Mouse (Mus musculus): ENCODE measurements around the gene Ttc17. TPM values are rescaled to one million over a fixed set of nuclear protein-coding genes. Genes with fewer than 3 reads are reported as not detected.
"Not testable (repeated sequence)": the region's sequence is repeated elsewhere in the genome, so short reads cannot be mapped to it uniquely, and the experiment has no call there.

The Ttc17 gene
- polyA plus RNA-seq, 1 experiment from 2014 or later, result 26.5 TPM

DNA sequence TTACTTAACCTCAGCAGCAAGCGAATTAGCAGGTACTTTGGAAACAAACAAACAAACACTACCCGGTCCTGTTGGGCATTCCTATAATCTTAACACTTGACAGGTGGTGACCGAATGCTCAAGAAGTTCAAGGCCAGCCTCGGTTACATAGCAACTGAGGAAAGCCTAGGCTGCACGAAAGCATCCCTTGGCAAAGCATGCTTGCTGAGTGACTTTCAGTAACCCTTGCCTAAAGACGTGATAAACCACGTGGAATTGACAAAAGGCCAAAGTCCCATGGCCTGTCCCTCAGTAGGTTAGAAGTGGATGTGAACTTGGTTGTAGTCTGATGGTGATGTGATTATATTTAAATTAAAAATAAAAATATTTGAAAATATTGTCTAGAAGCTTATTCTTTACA, 4.4 kb downstream of the Ttc17 start:
- H3K4me1 ChIP-seq, result peaks cover 24% of the 10 kb centered on the region
- no peak for ATAC-seq (replicated peaks)
- no peak overlapping the region for H3K9ac ChIP-seq
- WGBS, result 90% methylated on average over 7 of the region's 7 CpGs
- no peaks in the 10 kb centered on the region for H3K36me3 ChIP-seq (replicated peaks)
- H3K4me3 ChIP-seq, result no peak overlapping the region
- H3K27me3 ChIP-seq (replicated peaks), result no peaks in the 10 kb centered on the region
- no peaks in the 10 kb centered on the region for H3K9me3 ChIP-seq
- no peak overlapping the region for H3K4me2 ChIP-seq
- H3K27ac ChIP-seq, result no peak overlapping the region

DNA sequence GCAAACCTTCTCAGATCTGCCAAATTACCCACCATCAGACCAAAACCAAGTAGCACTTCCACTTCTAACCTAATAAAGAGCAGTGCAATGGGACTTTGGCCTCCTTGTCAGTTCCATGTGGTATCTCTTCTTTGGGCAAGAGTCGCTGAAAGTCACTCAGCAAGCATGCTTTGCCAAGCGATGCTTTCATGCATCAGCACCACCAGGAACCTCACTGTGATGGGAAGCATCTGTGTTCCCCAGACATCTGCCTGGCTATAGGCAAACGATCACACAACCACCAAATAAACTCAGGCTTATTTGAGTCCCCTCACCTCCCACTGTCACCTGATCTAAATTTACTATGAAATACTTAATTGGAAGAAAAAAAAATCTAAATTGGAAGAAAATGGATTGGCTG, 5.5 kb downstream of the Ttc17 start:
- H3K9ac ChIP-seq, result no peak overlapping the region
- no peak for ATAC-seq (replicated peaks)
- no peaks in the 10 kb centered on the region for H3K36me3 ChIP-seq (replicated peaks)
- H3K4me1 ChIP-seq, result peaks cover 23% of the 10 kb centered on the region
- no peaks in the 10 kb centered on the region for H3K9me3 ChIP-seq
- WGBS, result 98% methylated on average over 3 of the region's 3 CpGs
- no peaks in the 10 kb centered on the region for H3K27me3 ChIP-seq (replicated peaks)
- no peak overlapping the region for H3K4me2 ChIP-seq
- no peak overlapping the region for H3K27ac ChIP-seq
- no peak overlapping the region for H3K4me3 ChIP-seq

DNA sequence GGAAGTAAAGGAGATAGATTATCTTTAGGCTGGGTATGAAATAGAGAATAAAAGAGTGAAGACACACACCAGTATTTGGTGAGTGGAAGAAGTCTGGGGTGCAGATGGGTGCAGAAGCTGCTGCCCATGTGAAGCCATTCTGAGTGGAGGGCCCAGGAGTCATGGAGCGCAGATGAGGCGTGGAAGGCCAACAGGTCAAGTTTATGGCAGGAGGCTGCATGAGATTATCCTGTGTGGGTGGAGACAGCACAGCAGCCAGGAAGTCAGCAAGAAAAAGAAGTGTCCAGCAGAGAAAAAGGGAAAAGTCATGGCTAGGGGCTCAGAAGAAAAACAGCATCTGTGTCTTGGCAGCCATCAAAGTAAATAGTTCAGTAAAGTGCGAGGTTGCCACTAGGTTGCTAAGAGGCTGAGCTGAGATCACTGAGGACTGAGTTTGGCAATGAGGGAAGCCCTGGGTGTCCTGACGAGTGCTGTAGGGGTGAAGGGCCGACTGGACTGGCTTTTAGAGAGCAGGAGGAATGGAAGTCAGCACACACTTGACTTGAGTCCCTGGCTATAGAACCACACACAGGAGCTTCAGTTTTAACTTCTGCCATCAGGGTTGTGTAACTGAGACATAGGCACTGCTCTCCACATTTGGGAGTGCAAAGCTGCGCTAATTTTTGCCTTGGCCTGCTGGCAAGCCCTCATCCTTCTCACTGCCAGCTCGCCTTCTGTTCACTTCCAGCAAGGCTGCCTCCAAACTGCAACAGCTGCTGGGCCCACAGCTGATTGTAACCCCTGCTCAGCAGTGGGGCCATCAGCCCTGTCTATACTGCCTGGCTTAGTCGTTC, 8.1 kb downstream of the Ttc17 start:
- no peak overlapping the region for H3K4me3 ChIP-seq
- no peak overlapping the region for H3K4me2 ChIP-seq
- ATAC-seq (replicated peaks), result peak; percentile 62; the same call in 1 of the 2 replicates
- no peak overlapping the region for H3K9ac ChIP-seq
- 64% methylated on average over 8 of the region's 8 CpGs for WGBS
- no peaks in the 10 kb centered on the region for H3K27me3 ChIP-seq (replicated peaks)
- no peaks in the 10 kb centered on the region for H3K9me3 ChIP-seq
- H3K4me1 ChIP-seq, result peaks cover 13% of the 10 kb centered on the region; the same call in 1 of the 2 replicates
- no peak overlapping the region for H3K27ac ChIP-seq
- no peaks in the 10 kb centered on the region for H3K36me3 ChIP-seq (replicated peaks)

DNA sequence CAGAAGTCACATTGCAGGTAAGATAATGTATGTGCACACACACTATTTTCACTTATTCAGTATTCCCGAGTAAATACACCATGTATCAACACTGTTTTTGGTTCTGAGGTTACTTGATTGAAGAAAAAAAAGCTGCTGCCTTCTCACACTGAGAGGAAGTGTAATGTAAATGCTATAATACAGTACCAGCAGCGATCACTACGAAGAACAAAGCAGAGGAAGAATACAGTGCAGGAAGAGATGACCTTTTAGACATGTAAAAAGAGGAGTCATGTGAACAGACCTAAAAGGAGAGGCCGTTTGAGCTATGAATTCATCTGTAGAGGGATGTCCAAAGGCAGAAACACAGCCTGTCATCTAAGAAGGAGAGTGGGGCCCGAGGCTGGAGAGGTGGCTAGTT, 9.0 kb downstream of the Ttc17 start:
- Histone ChIP-seq H3K4me3 (no peak overlapping the region), H3K4me2 (no peak overlapping the region), H3K9me3 (no peaks in the 10 kb centered on the region), H3K4me1 (peaks cover 13% of the 10 kb centered on the region; the same call in 1 of the 2 replicates), H3K9ac (no peak overlapping the region), H3K27ac (no peak overlapping the region), H3K27me3 (replicated peaks) (no peaks in the 10 kb centered on the region), H3K36me3 (replicated peaks) (no peaks in the 10 kb centered on the region)
- 86% methylated on average over 5 of the region's 5 CpGs for whole genome bisulfite sequencing
- ATAC-seq (replicated peaks), result no peak

DNA sequence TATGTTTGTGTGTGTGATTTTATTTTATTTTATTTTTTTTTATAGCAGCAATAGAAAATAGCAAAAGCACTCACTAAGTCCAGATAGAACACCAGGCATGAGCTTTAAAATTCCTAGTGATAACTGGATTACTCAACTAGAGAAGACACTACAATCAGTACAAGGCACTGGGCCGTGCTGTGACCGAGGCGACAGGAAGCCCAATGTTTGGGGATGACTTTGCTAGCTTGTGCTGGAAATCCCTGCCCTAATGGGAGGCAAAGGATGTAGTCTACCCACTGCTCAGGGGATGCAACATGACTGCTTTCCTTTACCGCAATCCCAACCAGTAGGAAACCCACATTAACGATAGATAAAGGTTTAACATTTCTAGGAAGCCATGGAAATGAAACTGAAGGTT, 10.2 kb downstream of the Ttc17 start:
- no peak for ATAC-seq (replicated peaks)
- H3K36me3 ChIP-seq (replicated peaks), result no peaks in the 10 kb centered on the region
- H3K27me3 ChIP-seq (replicated peaks), result no peaks in the 10 kb centered on the region
- peaks cover 13% of the 10 kb centered on the region; the same call in 1 of the 2 replicates for H3K4me1 ChIP-seq
- H3K4me2 ChIP-seq, result no peak overlapping the region
- H3K9me3 ChIP-seq, result no peaks in the 10 kb centered on the region
- 89% methylated on average over 5 of the region's 5 CpGs for WGBS
- no peak overlapping the region for H3K4me3 ChIP-seq
- no peak overlapping the region for H3K27ac ChIP-seq
- H3K9ac ChIP-seq, result no peak overlapping the region

DNA sequence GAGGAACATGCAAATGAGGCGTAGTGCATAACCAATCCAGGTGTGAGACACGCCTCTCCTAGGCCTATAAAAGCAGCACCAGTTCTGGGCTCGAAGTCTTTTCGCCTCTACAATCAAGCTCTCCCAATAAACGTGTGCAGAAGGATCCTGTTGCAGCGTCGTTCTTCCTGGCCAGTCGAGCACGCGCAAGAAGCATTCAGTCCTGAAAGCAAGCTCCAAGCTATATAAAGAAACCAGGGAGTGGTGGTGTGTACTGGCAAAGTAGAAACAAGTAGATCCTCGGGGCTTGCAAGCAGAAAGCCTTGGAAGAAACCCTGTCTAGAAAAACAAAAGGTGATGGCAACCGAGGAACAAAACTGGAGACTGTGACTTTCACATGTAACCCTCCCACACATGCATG, 15.4 kb downstream of the Ttc17 start:
- not testable (repeated sequence) for H3K27ac ChIP-seq; H3K4me3 ChIP-seq; ATAC-seq (replicated peaks); H3K27me3 ChIP-seq (replicated peaks); H3K4me2 ChIP-seq; H3K36me3 ChIP-seq (replicated peaks); H3K9me3 ChIP-seq; H3K4me1 ChIP-seq; H3K9ac ChIP-seq
- WGBS, result 94% methylated on average over 12 of the region's 12 CpGs

DNA sequence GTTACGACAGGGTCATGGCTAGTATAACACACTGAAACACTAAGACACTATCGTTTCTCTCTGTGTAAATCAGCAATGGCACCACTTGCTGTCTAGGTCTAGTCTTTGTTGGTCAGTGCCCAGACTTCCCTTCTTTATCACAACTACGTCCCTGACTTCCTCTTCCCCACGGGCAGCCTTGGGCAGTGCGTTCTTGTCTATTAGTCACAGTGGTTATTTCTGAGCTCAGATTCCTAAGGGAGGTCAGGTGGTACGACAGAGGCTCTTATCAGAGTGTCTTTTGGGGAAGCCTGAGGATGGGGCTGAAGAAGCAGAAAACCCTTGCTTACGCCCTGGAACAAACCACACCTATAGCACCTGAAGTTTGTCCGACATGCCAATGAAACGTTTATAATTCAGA, 17.5 kb downstream of the Ttc17 start:
- no peak overlapping the region for H3K9ac ChIP-seq
- no peak overlapping the region for H3K4me2 ChIP-seq
- no peak overlapping the region for H3K4me3 ChIP-seq
- no peaks in the 10 kb centered on the region for H3K4me1 ChIP-seq
- peaks cover 7% of the 10 kb centered on the region; the same call in 1 of the 2 replicates for H3K36me3 ChIP-seq (replicated peaks)
- 87% methylated on average over 9 of the region's 9 CpGs for WGBS
- H3K27me3 ChIP-seq (replicated peaks), result no peaks in the 10 kb centered on the region
- no peak for ATAC-seq (replicated peaks)
- H3K9me3 ChIP-seq, result no peaks in the 10 kb centered on the region
- no peak overlapping the region for H3K27ac ChIP-seq

DNA sequence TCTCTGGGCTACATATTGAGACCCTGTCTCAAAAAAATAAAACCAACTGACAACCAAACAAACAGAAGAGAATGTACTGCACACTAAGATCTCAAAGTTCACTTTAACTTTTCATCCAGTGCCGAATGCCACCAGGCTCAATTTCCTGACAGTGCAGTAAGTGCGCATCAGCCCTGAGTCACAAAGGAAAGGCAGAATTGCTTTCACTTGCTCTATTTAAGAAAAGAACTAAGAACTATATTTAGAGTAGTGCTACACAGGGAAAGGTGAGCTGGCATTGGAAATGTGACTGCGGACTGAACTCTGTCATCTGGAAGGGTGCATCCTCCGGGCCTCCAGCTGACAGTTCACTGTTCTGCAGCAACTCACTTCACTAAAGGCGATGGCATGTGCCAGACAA, 18.6 kb downstream of the Ttc17 start:
- Histone ChIP-seq H3K4me2 (no peak overlapping the region), H3K4me3 (no peak overlapping the region), H3K36me3 (replicated peaks) (peaks cover 11% of the 10 kb centered on the region; the same call in 1 of the 2 replicates), H3K27me3 (replicated peaks) (no peaks in the 10 kb centered on the region), H3K9ac (no peak overlapping the region), H3K9me3 (no peaks in the 10 kb centered on the region), H3K4me1 (no peaks in the 10 kb centered on the region), H3K27ac (no peak overlapping the region)
- no peak for ATAC-seq (replicated peaks)
- WGBS, result 92% methylated on average over 5 of the region's 5 CpGs

DNA sequence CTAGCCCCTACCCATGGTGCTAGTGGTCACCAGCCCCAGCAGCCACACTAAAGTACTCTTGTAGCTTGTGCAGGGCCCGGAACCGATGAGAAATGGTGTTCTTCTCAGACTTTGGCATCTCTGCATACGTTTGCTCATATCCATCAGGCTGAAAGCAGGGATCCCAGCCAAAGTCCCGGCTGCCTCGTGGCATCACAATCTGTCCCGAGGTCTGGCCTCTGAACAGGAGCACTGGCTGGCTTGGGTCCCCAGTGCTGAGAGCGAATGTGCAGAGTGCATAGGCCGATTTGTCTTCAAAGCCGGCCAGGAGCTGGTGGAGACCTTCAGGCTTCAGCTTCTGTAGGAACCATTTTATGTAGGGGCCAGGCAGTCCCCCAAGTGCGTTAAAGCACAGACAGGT, 22.0 kb downstream of the Ttc17 start:
- H3K9me3 ChIP-seq; H3K4me1 ChIP-seq; H3K4me3 ChIP-seq; H3K27ac ChIP-seq; H3K4me2 ChIP-seq; ATAC-seq (replicated peaks); H3K9ac ChIP-seq; H3K27me3 ChIP-seq (replicated peaks): not testable (repeated sequence)
- H3K36me3 ChIP-seq (replicated peaks), result peaks cover 15% of the 10 kb centered on the region; the same call in 1 of the 2 replicates
- 92% methylated on average over 10 of the region's 10 CpGs for WGBS

DNA sequence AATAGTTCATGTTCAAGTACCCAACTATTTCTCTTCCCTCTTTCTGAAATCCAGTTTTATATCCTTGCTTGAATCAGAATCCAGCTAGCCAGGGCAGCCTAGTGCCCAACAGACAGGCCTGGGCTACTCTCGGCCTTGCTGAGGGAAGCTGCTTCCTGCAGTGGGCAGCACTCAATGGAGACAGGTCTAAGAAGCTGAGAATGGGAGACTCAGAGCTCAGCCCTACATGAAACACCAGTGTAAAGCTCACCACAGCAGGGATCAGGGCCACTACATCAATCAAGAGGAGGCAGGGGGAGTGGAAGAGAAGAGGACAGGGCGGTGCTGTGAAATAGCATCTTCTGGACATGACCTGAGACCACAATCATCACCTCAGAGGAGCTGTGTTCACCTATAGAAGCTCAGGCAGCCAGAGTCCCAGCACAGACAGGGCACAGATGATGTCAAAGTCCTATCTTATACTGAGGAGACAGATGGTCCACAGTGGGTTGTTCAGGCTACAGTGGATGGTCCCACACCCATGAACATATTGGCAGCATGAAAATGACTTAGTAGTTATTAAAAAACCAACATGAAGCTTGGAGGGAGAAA, 25.3 kb downstream of the Ttc17 start:
- Histone ChIP-seq H3K9me3 (no peaks in the 10 kb centered on the region), H3K9ac (no peak overlapping the region), H3K27me3 (replicated peaks) (no peaks in the 10 kb centered on the region), H3K4me1 (no peaks in the 10 kb centered on the region), H3K27ac (no peak overlapping the region), H3K36me3 (replicated peaks) (peaks cover 17% of the 10 kb centered on the region; the same call in 1 of the 2 replicates), H3K4me2 (no peak overlapping the region), H3K4me3 (no peak overlapping the region)
- no peak for ATAC-seq (replicated peaks)
- 81% methylated on average over 2 of the region's 2 CpGs for WGBS

DNA sequence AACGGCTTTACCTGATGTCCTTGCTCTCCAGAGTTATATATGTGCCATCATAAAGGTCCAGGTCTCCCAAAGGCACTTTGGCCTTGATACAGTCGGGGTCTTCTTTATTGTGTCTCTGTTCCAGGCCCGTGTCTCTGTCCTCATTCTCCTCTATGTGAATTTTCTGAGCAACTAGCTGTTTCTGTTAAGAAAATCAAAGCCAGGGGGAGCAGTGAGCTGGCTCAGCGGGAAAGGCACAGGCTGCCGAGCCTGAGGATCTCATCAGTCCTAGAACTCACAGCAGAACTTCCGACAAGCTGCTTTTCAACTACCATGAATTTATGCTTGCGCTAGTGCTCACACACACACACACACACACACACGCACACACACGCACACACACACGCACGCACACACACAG, 27.8 kb downstream of the Ttc17 start:
- H3K27ac ChIP-seq, result no peak overlapping the region
- no peak for ATAC-seq (replicated peaks)
- peaks cover 31% of the 10 kb centered on the region for H3K36me3 ChIP-seq (replicated peaks)
- no peaks in the 10 kb centered on the region for H3K9me3 ChIP-seq
- no peak overlapping the region for H3K4me3 ChIP-seq
- no peak overlapping the region for H3K9ac ChIP-seq
- H3K4me1 ChIP-seq, result no peaks in the 10 kb centered on the region
- H3K27me3 ChIP-seq (replicated peaks), result no peaks in the 10 kb centered on the region
- 86% methylated on average over 11 of the region's 11 CpGs for WGBS
- H3K4me2 ChIP-seq, result no peak overlapping the region

DNA sequence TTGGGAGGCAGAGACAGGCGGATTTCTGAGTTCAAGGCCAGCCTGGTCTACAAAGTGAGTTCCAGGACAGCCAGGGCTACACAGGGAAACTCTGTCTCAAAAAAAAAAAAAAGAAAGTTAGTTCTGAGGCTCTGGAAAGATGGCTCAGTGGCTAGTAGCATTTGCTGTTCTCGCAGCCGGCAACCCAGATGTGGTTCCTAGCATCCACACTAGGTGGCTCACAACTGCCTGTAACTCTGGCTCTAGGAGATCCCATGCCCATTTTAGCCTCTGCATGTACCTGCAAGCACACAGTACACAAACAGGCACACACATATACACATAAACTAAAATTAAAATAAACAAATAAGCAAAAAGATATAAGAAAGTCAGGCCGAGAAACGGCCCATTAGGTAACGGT, 35.4 kb downstream of the Ttc17 start:
- Histone ChIP-seq H3K36me3 (replicated peaks) (peaks cover 58% of the 10 kb centered on the region), H3K4me3 (no peak overlapping the region), H3K27me3 (replicated peaks) (no peaks in the 10 kb centered on the region), H3K27ac (no peak overlapping the region), H3K4me2 (no peak overlapping the region), H3K4me1 (no peaks in the 10 kb centered on the region), H3K9me3 (no peaks in the 10 kb centered on the region), H3K9ac (no peak overlapping the region)
- whole genome bisulfite sequencing, result 87% methylated on average over 6 of the region's 6 CpGs
- ATAC-seq (replicated peaks), result no peak

DNA sequence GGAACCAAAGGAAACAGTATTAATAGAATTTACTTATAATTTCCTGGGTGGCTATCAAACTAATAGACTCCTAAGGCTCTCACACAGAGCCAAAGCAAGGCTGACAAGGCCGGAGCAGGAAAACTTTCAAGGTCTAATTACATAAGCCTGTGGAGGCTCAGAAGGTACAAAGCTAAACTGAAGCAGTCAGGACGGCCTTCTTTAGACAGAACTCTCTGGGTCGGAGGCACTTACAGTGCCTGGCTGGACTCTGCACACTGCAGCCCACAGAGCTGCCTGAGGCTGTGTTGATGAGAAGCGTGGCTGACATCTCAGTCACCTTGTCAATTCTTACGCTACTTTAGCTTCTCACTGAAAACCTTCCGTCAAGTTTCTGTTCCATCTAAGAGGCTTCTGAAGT, 42.7 kb downstream of the Ttc17 start:
- Histone ChIP-seq H3K9ac (no peak overlapping the region), H3K9me3 (no peaks in the 10 kb centered on the region), H3K27ac (no peak overlapping the region), H3K4me1 (no peaks in the 10 kb centered on the region), H3K27me3 (replicated peaks) (no peaks in the 10 kb centered on the region), H3K4me3 (no peak overlapping the region), H3K36me3 (replicated peaks) (peaks cover 46% of the 10 kb centered on the region), H3K4me2 (no peak overlapping the region)
- WGBS, result 97% methylated on average over 6 of the region's 6 CpGs
- ATAC-seq (replicated peaks), result no peak

All from midbrain, embryonic 15.5 days (tissue).